Mouse (Mus musculus): Measurements from ENCODE around the gene Arhgap21. TPM values are rescaled to one million over a fixed set of nuclear protein-coding genes. Genes with fewer than 3 reads are reported as not detected.

The Arhgap21 gene
- 6.5 and 6.9 TPM in 2 replicates for polyA plus RNA-seq (2015; fragmentation: Nextera tagmentation; extraction: Ambion mirVana)

DNA sequence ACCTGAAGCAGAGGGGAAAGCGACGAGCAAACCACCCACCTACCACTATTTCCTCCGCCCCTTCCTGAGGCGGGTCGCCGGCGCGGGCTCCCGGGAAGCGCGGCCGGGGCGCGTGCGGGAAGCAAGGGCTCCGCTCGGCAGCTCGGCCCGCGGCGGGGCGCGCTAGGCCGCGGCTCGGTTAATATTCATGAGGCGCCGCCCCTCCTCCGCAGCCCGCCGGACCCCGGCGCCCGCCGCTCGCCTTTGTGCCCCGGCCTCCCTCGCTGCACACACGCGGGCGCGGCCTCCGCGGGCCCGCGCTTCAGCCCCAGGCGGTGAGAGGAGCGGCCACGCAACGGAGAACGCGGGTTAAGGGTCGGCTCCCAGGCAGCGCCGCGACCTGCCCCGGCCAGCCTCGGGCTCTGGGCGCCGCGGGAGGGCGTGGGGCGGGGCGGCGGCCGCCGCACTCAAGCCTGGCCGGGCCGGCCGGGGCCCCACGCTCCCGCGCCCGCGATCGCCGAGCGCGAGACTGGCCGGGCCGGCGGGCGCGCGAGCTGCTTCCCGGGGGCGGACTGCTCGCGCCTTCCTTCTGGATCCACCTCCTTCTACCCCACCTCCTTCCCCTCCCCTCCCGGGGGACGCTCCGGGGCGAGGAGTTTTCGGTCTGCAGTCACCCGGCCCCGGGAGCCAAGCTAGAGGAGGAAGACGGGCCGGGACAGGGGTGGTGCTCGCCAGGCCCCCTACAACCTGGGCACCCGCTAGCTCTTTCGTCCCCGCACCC, at the start of gene Arhgap21:
Gene Arhgap21 (minus strand): TSS at position 441 of the 760 bp plus-strand sequence.
- peak; percentile 77 for ATAC-seq
- Histone ChIP-seq H3K9ac (ENCODE audit: low read depth, low read length) (peak within 1 kb of the TSS; percentile 94), H3K27me3 (replicated peaks; ENCODE audit: control insufficient read depth, insufficient read depth, low read length) (no peaks in the 10 kb centered on the region), H3K27ac (ENCODE audit: low read depth, low read length) (peak within 1 kb of the TSS; percentile 99), H3K4me2 (replicated peaks; ENCODE audit: low read depth) (peak within 1 kb of the TSS; percentile 78), H3K4me1 (replicated peaks; ENCODE audit: control insufficient read depth, insufficient read depth, low read length) (0 out of 2 replicates have a peak, but pooled peaks cover 3% of the 10 kb centered on the region), H3K9me3 (ENCODE audit: control insufficient read depth) (no peaks in the 10 kb centered on the region), H3K4me3 (ENCODE audit: low read depth, low read length) (peak within 1 kb of the TSS; percentile 95), H3K36me3 (ENCODE audit: control insufficient read depth, insufficient read depth) (no peaks in the 10 kb centered on the region)
- no peak for TF ChIP-seq CTCF (IDR thresholded peaks at IDR 0.05; ENCODE audit: low read depth)
- 0% methylated on average over 80 of the region's 102 CpGs for whole genome bisulfite sequencing

GRCm38 (mm10) chr2:21016589-21016988, 47.9 kb upstream of the Arhgap21 start:
- Histone ChIP-seq H3K9me3 (ENCODE audit: control insufficient read depth) (no peaks in the 10 kb centered on the region), H3K4me2 (replicated peaks; ENCODE audit: low read depth) (no peak overlapping the region), H3K27ac (ENCODE audit: low read depth, low read length) (no peak overlapping the region), H3K36me3 (ENCODE audit: control insufficient read depth, insufficient read depth) (no peaks in the 10 kb centered on the region), H3K4me1 (replicated peaks; ENCODE audit: control insufficient read depth, insufficient read depth, low read length) (no peaks in the 10 kb centered on the region), H3K4me3 (ENCODE audit: low read depth, low read length) (no peak overlapping the region), H3K9ac (ENCODE audit: low read depth, low read length) (no peak overlapping the region), H3K27me3 (replicated peaks; ENCODE audit: control insufficient read depth, insufficient read depth, low read length) (no peaks in the 10 kb centered on the region)
- WGBS, result 74% methylated on average over 7 of the region's 7 CpGs
- ATAC-seq, result no peak
- TF ChIP-seq CTCF (IDR thresholded peaks at IDR 0.05; ENCODE audit: low read depth), result no peak

GRCm38 (mm10) chr2:21010806-21011397, 42.2 kb upstream of the Arhgap21 start:
- 34% methylated on average over 11 of the region's 11 CpGs for WGBS
- no peak overlapping the region for H3K4me3 ChIP-seq (ENCODE audit: low read depth, low read length)
- no peaks in the 10 kb centered on the region for H3K9me3 ChIP-seq (ENCODE audit: control insufficient read depth)
- H3K27ac ChIP-seq (ENCODE audit: low read depth, low read length), result no peak overlapping the region
- H3K36me3 ChIP-seq (ENCODE audit: control insufficient read depth, insufficient read depth), result no peaks in the 10 kb centered on the region
- 0 out of 2 replicates have a peak, but pooled peaks have one; percentile 19 for ATAC-seq
- TF ChIP-seq CTCF (IDR thresholded peaks at IDR 0.05; ENCODE audit: low read depth), result no peak
- no peak overlapping the region for H3K4me2 ChIP-seq (replicated peaks; ENCODE audit: low read depth)
- H3K4me1 ChIP-seq (replicated peaks; ENCODE audit: control insufficient read depth, insufficient read depth, low read length), result no peaks in the 10 kb centered on the region
- no peak overlapping the region for H3K9ac ChIP-seq (ENCODE audit: low read depth, low read length)
- H3K27me3 ChIP-seq (replicated peaks; ENCODE audit: control insufficient read depth, insufficient read depth, low read length), result no peaks in the 10 kb centered on the region

- H3K27me3 ChIP-seq (replicated peaks; ENCODE audit: control insufficient read depth, insufficient read depth, low read length), result no peaks in the 10 kb centered on the region
- H3K27ac ChIP-seq (ENCODE audit: low read depth, low read length), result no peak overlapping the region
- H3K4me3 ChIP-seq (ENCODE audit: low read depth, low read length), result no peak overlapping the region
- ATAC-seq, result no peak
- H3K9ac ChIP-seq (ENCODE audit: low read depth, low read length), result no peak overlapping the region
- H3K4me2 ChIP-seq (replicated peaks; ENCODE audit: low read depth), result no peak overlapping the region
- no peak for TF ChIP-seq CTCF (IDR thresholded peaks at IDR 0.05; ENCODE audit: low read depth)
- H3K9me3 ChIP-seq (ENCODE audit: control insufficient read depth), result no peaks in the 10 kb centered on the region
- H3K4me1 ChIP-seq (replicated peaks; ENCODE audit: control insufficient read depth, insufficient read depth, low read length), result no peaks in the 10 kb centered on the region
- no peaks in the 10 kb centered on the region for H3K36me3 ChIP-seq (ENCODE audit: control insufficient read depth, insufficient read depth)
- WGBS, result 68% methylated on average over 9 of the region's 9 CpGs
Measured at GRCm38 (mm10) chr2:21010219-21010618, 41.5 kb upstream of the Arhgap21 start.

- Histone ChIP-seq H3K9ac (ENCODE audit: low read depth, low read length) (no peak overlapping the region), H3K4me2 (replicated peaks; ENCODE audit: low read depth) (no peak overlapping the region), H3K9me3 (ENCODE audit: control insufficient read depth) (no peaks in the 10 kb centered on the region), H3K4me3 (ENCODE audit: low read depth, low read length) (no peak overlapping the region), H3K27me3 (replicated peaks; ENCODE audit: control insufficient read depth, insufficient read depth, low read length) (no peaks in the 10 kb centered on the region), H3K27ac (ENCODE audit: low read depth, low read length) (no peak overlapping the region), H3K36me3 (ENCODE audit: control insufficient read depth, insufficient read depth) (no peaks in the 10 kb centered on the region), H3K4me1 (replicated peaks; ENCODE audit: control insufficient read depth, insufficient read depth, low read length) (no peaks in the 10 kb centered on the region)
- TF ChIP-seq CTCF (IDR thresholded peaks at IDR 0.05; ENCODE audit: low read depth), result no peak
- WGBS, result 40% methylated on average over 16 of the region's 16 CpGs
- ATAC-seq, result no peak
Measured at GRCm38 (mm10) chr2:21009258-21010140, 40.8 kb upstream of the Arhgap21 start.

GRCm38 (mm10) chr2:21002538-21002937, 33.9 kb upstream of the Arhgap21 start:
- no peaks in the 10 kb centered on the region for H3K27me3 ChIP-seq (replicated peaks; ENCODE audit: control insufficient read depth, insufficient read depth, low read length)
- H3K27ac ChIP-seq (ENCODE audit: low read depth, low read length), result no peak overlapping the region
- no peaks in the 10 kb centered on the region for H3K36me3 ChIP-seq (ENCODE audit: control insufficient read depth, insufficient read depth)
- H3K9me3 ChIP-seq (ENCODE audit: control insufficient read depth), result no peaks in the 10 kb centered on the region
- ATAC-seq, result no peak
- no peak overlapping the region for H3K4me3 ChIP-seq (ENCODE audit: low read depth, low read length)
- H3K9ac ChIP-seq (ENCODE audit: low read depth, low read length), result no peak overlapping the region
- WGBS, result 86% methylated on average over 8 of the region's 8 CpGs
- no peaks in the 10 kb centered on the region for H3K4me1 ChIP-seq (replicated peaks; ENCODE audit: control insufficient read depth, insufficient read depth, low read length)
- no peak overlapping the region for H3K4me2 ChIP-seq (replicated peaks; ENCODE audit: low read depth)
- no peak for TF ChIP-seq CTCF (IDR thresholded peaks at IDR 0.05; ENCODE audit: low read depth)
